Mouse (Mus musculus) granulocyte monocyte progenitor cell, adult 5-6 weeks (primary cell): Measurements from ENCODE around the gene Rgs13. TPM values are rescaled to one million over a fixed set of nuclear protein-coding genes. Genes with fewer than 3 reads are reported as not detected.
"Not testable (repeated sequence)": the region's sequence is repeated elsewhere in the genome, so short reads cannot be mapped to it uniquely, and the experiment has no call there.

Experiments used
- ATAC-seq: replicated peaks from 2 replicates; pipeline ENCODE4 v1.8.0; 2016; ENCODE audit warnings: mild to moderate bottlenecking, moderate TSS enrichment, inconsistent platforms; ENCODE audit not compliant: poor library complexity, severe bottlenecking
- total RNA-seq, 2 experiments: library from RNA; stranded (forward) in 1 of 2; stranded (reverse) in 1 of 2; fragments of 200-712, 200-1000 nt in 1 of 2; fragments of >200 nt in 1 of 2; fragmentation: Nextera tagmentation in 1 of 2; gene quantifications; 2 replicates each; pipeline ENCODE4 v1.2.3; 2014 to 2017

The Rgs13 gene
- total RNA-seq, 2 experiments from 2014 or later, result not detected

DNA sequence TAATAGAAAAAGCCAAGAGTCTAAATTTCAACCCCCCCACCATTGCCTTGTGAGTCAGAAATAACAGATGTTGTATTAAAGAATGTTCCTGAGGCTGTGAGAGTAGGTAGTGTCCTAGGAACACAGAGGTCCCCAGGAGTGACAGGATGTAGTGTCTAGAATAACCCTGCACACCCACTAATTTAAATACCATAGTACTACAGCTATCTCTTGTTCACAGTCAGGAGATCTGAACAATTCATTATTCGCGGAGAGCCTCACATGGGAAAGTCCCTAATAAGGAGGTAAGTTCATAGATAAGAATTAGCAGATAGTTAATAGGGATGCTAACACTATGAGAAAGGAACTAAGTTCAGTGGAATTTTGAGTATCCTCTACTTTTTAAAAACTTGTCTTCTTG is 10.9 kb downstream of the Rgs13 start:
- no peak for ATAC-seq

DNA sequence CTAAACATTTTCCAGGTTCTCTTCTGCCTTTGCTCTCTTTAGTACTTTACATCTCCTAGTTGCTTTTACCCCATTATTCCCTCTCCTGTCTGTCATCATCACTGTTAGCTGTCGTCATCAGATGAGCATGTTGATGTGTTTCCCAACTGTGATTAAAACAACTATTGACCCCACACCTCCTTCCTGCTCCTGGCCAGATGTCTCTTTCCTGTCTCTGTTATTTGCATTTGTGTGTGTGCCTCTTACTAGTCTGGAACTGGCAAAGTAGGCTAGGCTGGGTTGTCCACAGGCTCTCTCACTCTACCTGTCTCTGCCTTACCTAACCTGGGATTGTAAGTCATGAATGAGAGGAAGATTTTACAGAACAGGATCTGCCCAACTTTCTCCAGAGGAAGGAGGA is 24.6 kb downstream of the Rgs13 start:
- ATAC-seq, result no peak

DNA sequence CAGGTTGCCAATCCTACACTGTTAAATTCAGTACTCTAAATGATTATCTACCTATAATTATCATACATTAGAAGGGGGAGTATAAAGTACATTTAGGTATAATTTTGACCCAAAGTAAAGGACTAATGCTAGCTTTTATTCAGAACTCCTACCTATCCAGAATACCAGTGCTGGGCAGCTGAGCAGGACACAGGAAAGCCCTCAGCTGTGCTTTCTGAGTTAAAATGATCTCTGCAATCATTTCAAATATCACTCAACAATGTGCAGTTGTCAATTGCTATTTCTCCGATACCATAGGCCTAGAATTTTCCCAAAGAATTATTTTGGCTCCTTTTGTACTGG is 25.0 kb downstream of the Rgs13 start:
- ATAC-seq, result no peak

DNA sequence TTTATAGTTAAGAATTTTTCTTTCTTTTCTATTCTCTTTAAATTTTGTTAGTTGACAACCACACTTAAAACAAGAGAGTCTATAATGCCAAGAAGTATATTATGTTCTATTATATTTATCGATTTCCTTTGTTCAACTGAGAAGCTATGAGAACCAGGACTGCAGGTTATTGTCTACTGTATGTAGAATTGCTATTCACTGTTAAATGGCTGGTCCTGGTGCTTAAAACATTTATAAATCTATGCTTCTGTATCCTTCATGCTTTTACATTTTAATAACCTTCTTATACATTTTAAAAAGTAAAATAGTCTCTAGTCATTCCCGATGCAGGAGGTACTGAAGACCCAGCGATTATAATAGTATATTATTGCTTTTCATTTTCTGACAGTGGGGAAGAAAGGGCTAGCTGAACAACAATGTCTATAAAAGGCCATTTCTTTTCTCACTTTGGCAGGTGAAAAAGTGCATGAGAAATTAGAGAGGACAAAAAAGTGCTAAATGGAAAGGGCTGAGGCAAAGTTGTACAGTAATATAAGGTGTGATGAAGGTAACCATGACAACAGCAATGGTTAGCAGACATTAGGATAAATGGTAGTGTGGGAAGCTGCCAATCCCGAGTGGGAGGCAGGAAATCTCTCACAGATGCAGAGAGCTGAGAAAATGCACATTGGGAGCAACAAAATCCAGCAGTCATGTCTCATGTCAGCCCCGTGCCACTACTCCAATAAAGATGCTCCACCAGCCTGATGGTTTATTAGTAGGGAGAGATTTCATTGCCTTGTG is 25.6 kb downstream of the Rgs13 start:
- ATAC-seq, result no peak

DNA sequence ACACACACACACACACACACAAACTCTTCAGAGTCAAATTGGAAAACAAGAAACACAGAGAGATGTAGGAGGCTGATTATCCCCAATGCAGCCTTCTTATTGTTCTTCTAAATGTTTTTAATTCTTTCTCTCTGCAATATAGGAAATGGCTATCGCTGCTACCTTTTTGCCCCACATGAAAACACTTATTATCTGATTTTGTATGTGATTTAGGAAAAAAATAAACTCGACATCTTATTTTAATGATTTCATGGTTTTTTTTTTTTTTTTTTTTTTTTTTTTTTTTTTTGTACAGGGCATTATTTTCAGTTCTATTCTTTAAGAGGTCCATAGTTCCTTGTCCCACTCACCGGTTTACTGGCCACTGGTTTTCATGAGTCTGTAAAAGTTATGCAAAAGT is 27.2 kb downstream of the Rgs13 start:
- ATAC-seq, result no peak

DNA sequence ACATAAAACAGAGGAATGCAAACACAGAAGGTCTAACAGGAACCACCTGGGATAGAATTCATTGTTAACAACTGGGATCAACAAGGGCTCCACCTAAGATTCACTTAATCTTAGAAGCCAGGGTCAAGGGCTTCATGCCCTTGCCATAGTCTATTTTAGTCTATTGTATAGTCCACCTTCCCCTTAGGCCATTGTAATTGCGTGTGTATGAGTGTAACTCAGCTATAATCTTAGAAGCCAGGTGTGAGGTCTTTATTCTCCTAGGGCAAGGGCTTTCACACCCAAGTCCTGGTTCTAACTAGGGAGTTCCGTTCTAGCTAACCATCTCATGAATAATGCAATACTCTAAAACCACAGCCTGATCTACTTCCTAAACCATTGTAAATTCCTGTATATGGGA is 35.8 kb downstream of the Rgs13 start:
- not testable (repeated sequence) for ATAC-seq

DNA sequence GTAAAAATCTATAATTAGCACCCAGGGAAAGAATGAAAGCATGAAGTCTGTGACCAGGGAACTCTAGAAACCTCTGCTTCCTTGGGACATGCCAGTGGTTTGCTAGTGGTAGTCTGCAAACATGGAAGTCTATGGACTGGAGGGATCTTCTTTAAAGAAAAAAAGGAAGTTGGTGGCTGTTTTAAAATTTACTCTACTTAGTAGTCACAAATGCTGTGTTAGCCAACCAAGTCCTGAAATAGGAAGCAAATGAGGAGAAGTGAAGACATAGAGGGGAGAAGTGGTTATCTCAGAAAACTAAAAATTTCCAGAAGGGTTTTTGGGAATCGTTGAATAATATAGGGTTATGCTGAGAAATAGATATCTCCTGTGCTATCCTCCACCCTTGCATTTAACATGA is 37.3 kb downstream of the Rgs13 start:
- ATAC-seq, result peak; percentile 68

DNA sequence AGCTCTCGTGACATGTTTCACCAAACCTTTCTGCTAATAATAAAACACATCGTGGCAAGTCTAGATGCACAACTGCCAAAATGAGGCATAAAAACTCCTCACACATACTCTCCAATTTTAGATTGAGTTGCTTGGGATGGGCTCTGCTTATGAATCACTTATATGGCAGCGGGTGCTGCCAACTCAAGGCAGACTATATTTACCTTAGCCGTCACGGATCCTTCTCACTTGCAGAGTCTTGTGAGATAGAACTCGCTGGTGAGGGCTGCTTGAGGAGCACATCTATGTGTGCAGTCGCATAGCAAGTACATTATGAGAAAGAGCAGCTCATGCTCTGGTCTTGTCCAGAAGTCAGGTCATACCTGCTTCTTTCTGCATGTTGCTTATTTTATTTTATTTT is 49.2 kb downstream of the Rgs13 start:
- no peak for ATAC-seq

DNA sequence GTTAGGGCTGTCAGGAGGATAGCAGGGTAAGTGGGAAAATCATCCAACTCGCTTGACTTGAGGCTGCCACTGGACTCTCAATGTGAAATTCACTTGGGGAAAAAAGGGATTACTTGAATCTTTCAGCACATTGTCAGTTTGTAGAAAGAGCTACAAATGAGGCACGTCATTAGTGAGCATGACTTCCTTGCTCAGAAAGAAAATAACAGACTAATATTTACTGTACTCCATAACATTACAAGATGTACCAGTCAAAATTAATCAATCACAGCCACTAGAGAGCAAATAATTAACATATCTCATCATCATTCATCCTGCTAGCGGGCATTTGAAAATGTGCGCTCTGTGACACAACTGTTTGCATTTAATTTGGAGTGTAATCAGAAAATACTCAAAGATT is 57.1 kb downstream of the Rgs13 start:
- no peak for ATAC-seq

DNA sequence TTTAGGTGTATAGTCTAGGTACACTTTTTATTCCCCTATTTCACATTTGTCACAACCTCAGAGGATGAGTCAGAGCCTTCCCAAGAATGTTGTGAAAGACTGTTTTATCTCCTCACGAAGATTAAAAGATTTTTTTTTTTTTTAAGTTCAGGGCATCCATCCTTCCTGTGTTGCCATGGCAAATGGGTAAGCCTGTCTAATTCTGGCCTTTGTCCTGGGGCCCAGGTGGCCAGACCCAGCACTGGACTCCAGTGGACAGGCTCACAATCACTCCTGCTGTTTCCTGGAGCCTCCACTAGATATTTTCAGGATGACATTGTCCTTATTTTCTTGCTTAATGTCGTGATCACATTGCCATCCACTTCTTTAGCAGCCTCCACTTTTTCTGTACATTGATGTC is 57.7 kb downstream of the Rgs13 start:
- no peak for ATAC-seq

DNA sequence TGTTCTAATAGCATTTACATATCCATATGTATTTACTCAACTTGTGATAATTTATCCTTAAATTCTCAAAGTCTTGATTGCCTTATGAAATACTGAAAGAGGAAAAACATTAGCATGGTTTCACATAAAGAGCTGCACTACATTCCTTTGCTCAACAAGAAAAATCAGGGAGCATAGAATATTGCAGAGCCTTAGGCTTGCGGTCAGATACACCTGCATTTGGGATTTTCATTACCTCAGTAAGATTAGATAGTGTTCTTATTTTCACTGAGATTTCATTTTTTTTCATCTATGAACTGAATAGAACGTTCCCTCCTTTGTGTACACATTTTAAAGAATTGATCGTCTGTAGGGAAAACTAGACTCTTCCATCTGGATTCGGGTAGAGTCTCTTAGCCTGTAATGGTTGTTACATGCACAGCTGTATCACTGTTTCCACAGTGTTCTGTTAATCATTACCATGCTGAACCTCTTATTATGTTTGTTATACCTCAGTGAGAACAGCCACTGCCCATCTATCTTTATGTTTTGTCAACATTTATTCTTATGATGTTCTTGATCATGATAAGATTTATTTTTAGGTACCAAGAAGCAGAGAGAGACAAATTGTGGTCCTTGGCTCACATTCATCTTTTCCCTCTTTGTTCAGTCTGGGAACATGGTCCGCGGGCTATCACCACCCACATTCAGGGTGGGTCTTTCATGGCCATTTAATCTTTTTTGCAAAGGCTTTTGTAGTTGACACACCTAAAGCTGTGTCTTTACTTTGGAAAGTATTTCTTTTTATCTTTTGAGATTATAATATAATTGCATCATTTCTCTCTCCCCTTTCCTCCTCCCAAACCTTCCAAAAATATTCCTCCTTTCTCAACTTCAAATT is 61.1 kb downstream of the Rgs13 start:
- no peak for ATAC-seq

DNA sequence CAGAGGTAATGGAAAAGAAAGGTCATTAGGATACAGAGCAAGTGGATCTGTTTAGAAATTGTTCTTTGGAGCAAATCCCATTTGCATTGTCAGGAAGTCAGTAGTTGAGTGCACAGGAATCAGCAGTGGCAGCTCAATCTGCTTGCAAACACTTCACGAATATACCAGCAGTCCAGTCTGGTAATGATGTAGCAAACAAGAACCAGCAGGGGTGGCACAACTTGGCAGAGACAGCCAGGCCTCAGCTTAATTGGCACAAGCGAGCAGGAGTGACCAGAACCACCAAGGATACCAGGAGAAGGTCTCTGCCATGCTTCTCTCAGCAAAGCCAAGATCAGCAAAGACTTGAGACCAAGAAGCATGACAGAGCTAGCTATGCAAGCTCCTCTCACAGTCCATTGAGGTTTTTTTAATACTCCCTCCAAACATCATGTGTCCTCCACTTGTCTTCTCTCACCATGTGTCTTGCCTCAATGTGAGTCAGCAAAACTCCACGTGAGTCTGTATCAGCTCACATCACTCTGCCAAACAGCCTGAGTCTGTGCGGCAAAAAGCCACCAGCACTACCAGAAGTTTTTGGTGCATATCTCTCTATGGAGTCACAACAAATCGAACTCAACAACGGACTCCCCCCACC is 63.6 kb downstream of the Rgs13 start:
- no peak for ATAC-seq

DNA sequence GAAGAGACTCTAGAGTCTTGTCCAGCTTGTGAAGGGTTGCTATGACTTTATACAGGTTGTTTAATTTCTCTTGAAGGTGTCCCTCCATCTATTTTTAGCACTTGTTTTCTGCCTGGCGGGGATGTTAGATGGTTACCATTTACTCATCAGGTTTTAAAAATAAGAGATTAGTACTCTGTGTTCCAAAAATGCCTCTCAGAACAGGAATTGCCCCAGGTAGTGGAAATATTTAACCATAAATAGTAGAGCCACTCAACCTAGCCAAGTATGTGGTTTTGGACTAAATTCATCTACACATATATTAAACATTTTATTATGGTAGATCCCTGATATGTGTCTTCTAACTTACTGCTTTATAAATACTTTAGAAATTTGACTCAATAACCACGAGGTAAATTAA is 64.2 kb downstream of the Rgs13 start:
- ATAC-seq, result no peak

DNA sequence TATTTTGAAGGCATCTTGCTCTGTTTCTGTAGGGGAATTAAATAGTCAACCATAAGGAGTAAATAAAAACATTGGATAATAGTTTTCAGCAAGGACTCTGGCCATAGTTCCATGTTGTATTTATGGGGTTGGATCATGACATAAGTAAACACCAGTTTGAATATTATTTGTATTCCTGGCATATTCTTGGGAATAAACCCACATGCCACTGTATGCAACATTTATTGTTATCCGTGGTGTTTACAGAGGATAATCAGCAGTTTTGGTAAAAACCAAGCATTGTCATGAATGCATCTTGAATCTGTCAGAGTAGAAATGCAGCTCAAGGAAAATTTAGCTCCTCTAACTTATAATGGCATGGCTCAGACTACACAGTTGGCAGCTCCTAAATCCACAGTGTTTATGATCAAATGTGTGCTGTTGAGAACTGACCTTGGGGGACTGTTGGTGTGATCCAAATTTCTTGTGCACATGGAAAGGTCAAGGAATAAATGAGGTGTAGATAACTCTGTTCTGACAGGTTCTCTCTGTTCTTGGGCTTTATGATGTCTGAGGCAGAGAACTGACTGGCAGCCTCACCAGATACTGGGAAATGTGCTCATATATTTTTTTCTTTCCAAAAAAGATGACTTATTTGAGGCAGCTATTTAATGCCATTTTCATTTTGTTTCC is 78.4 kb downstream of the Rgs13 start:
- ATAC-seq, result no peak

DNA sequence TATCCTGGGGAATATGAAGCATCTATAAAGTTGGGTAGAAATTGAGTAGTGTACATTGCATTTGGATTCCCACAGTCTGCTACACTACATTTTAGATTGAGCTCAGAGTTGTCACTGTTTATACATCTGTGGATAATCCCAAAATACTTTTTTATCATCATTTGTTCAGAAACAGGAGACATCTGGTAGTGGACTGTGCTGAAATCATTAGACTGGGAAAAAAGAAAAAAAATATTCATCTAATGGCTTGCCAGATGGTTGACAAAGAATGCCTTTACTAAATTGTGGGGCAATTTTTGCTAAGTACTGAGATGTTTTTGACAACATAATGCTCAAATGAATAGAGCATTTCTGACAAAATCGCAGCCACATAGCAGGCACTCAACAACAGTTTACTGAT is 86.8 kb downstream of the Rgs13 start:
- no peak for ATAC-seq

Other genes starting within 250 kb of the Rgs13 start
- 55.0 and 90.4 TPM in 2 replicates for gene Rgs2, start 173.2 kb downstream of the Rgs13 start, total RNA-seq (2014; fragmentation: Nextera tagmentation)
- 98.1 and 98.8 TPM in 2 replicates for gene Rgs2, start 173.2 kb downstream of the Rgs13 start, total RNA-seq (2017)
- gene Rgs1, start 71.9 kb upstream of the Rgs13 start, total RNA-seq (2014; fragmentation: Nextera tagmentation), result 3.8 and 4.0 TPM in 2 replicates
- 65.3 and 73.3 TPM in 2 replicates for gene Rgs1, start 71.9 kb upstream of the Rgs13 start, total RNA-seq (2017)